Mouse (Mus musculus) adrenal gland, adult 8-10 months (tissue): ENCODE measurements around the gene Ace3. TPM values are rescaled to one million over a fixed set of nuclear protein-coding genes. Genes with fewer than 3 reads are reported as not detected.
A peak's percentile ranks its signal among the peaks of the same experiment; 100 is the strongest.
"Not testable (repeated sequence)": the region's sequence is repeated elsewhere in the genome, so short reads cannot be mapped to it uniquely, and the experiment has no call there.

Source experiments
- DNase-seq: peaks from one replicate; pipeline ENCODE4 v3.0.0; 2022
- total RNA-seq, 4 experiments: library from RNA; stranded (reverse); gene quantifications; 2 replicates each; pipeline ENCODE4 v1.2.4; 2022

Gene Ace3
- total RNA-seq, 4 experiments from 2014 or later: not detected

- no peak for DNase-seq
These were observed 15.8 kb upstream of the Ace3 start for GRCm38 (mm10) chr11:105978634-105979033.

GRCm38 (mm10) chr11:105984452-105984851 is 10.0 kb upstream of the Ace3 start:
- DNase-seq: no peak

GRCm38 (mm10) chr11:105987446-105987845 is 7.0 kb upstream of the Ace3 start:
- no peak for DNase-seq

- DNase-seq: no peak
These were observed 5.0 kb upstream of the Ace3 start for GRCm38 (mm10) chr11:105989446-105989845.

- DNase-seq: peak; percentile 38
These were observed 4.2 kb upstream of the Ace3 start for GRCm38 (mm10) chr11:105990231-105990630.

GRCm38 (mm10) chr11:106000062-106000461 is 5.6 kb downstream of the Ace3 start:
- DNase-seq: no peak

GRCm38 (mm10) chr11:106001718-106002117 is 7.2 kb downstream of the Ace3 start:
- no peak for DNase-seq

- DNase-seq: no peak
These were observed 10.1 kb downstream of the Ace3 start for GRCm38 (mm10) chr11:106004576-106004975.

- DNase-seq: no peak
These were observed 11.5 kb downstream of the Ace3 start for GRCm38 (mm10) chr11:106005970-106006369.

GRCm38 (mm10) chr11:106007821-106008220 is 13.3 kb downstream of the Ace3 start, which contains the start of gene Kcnh6:
Gene Kcnh6, plus strand, starts transcription at chr11:106008124.
- peak; percentile 32 for DNase-seq

GRCm38 (mm10) chr11:106012711-106013110 is 18.2 kb downstream of the Ace3 start:
- no peak for DNase-seq

GRCm38 (mm10) chr11:106013556-106014225 is 19.2 kb downstream of the Ace3 start:
- no peak for DNase-seq

- no peak for DNase-seq
These were observed 22.0 kb downstream of the Ace3 start for GRCm38 (mm10) chr11:106016440-106016839.

- DNase-seq: no peak
These were observed 25.7 kb downstream of the Ace3 start for GRCm38 (mm10) chr11:106020051-106020763.

- no peak for DNase-seq
These were observed 31.3 kb downstream of the Ace3 start for GRCm38 (mm10) chr11:106025774-106026173.

- DNase-seq: no peak
These were observed 32.1 kb downstream of the Ace3 start for GRCm38 (mm10) chr11:106026465-106027151.

- DNase-seq: no peak
These were observed 33.1 kb downstream of the Ace3 start for GRCm38 (mm10) chr11:106027607-106028006.

GRCm38 (mm10) chr11:106032074-106032473 is 37.6 kb downstream of the Ace3 start:
- DNase-seq: not testable (repeated sequence)

GRCm38 (mm10) chr11:106033491-106033919 is 39.0 kb downstream of the Ace3 start:
- no peak for DNase-seq

GRCm38 (mm10) chr11:106034986-106035385 is 40.5 kb downstream of the Ace3 start:
- no peak for DNase-seq

GRCm38 (mm10) chr11:106036548-106037417 is 42.3 kb downstream of the Ace3 start, which contains the start of gene Dcaf7:
Gene Dcaf7, plus strand, starts transcription at chr11:106036872.
- peak; percentile 97 for DNase-seq

- peak; percentile 31 for DNase-seq
These were observed 42.9 kb downstream of the Ace3 start for GRCm38 (mm10) chr11:106037418-106037751.
